Mouse (Mus musculus): ENCODE measurements around the gene Atg7. TPM values are rescaled to one million over a fixed set of nuclear protein-coding genes. Genes with fewer than 3 reads are reported as not detected.

The Atg7 gene
- total and polyA plus RNA-seq, 2 experiments from 2014 or later, result 16.6 to 17.5 TPM

DNA sequence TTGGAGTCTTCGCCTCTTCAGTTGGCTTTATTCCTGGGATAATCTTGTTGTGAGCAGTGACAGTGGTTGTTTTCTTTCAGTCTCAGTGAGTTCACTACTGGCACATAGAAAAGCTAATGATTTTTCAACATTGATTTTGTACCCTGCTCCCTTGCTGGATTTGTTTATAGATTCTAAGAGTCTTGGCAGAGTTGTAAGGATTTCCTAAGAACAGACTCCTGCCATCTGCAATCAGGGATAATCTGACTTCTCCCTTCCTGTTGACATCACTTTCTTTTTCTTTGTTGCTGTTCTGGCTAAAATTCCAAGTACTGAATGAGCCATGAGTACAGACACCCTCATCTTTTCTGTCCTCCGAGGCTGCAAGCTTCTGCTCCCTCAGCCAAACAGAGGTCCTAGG, 20.8 kb downstream of the Atg7 start:
- no peak overlapping the region for H3K27ac ChIP-seq
- WGBS, result 76% methylated on average over 2 of the region's 2 CpGs
- no peak for ATAC-seq

DNA sequence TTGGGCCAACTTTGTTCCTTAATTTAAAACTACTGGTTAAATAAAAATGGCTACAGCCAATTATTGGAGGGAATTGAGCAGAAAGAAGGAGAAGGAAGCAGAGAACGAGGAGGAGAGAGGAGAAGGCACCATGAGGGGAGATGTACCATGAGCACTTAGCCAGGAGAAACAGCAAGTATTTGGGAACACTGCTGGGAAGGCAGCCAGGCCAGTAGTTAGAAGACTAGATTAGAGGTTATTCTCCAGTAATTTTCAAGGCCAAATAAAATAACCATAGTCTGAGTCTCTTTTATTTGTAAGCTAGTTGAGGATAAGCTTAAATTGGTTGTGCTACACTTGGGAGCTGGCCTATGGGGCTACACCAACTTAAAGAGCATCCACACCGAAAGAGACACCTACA, 21.8 kb downstream of the Atg7 start:
- ATAC-seq, result no peak
- H3K9me3 ChIP-seq (ENCODE audit: low read length), result no peaks in the 10 kb centered on the region
- no peak for TF ChIP-seq CTCF (IDR thresholded peaks at IDR 0.05; ENCODE audit: low read depth)
- H3K4me1 ChIP-seq (ENCODE audit: insufficient read depth, low read length), result no peaks in the 10 kb centered on the region
- H3K9ac ChIP-seq (replicated peaks; ENCODE audit: low read length), result no peak overlapping the region
- no peak overlapping the region for H3K4me3 ChIP-seq (ENCODE audit: low read length)
- WGBS, result 87% methylated on average over 2 of the region's 2 CpGs
- H3K4me2 ChIP-seq (ENCODE audit: low read depth, low read length), result no peak overlapping the region
- no peak for DNase-seq (ENCODE audit: low spot score)
- H3K27me3 ChIP-seq (ENCODE audit: insufficient read depth, low read length), result no peaks in the 10 kb centered on the region
- no peaks in the 10 kb centered on the region for H3K36me3 ChIP-seq (ENCODE audit: insufficient read depth, low read length)
- no peak overlapping the region for H3K27ac ChIP-seq

More for the DNA sequence above, 20.8 kb downstream of the Atg7 start:
- no peak overlapping the region for H3K9ac ChIP-seq (replicated peaks; ENCODE audit: low read length)
- H3K27me3 ChIP-seq (ENCODE audit: insufficient read depth, low read length), result no peaks in the 10 kb centered on the region
- TF ChIP-seq CTCF (IDR thresholded peaks at IDR 0.05; ENCODE audit: low read depth), result no peak
- no peak overlapping the region for H3K4me2 ChIP-seq (ENCODE audit: low read depth, low read length)
- no peaks in the 10 kb centered on the region for H3K36me3 ChIP-seq (ENCODE audit: insufficient read depth, low read length)
- no peak overlapping the region for H3K4me3 ChIP-seq (ENCODE audit: low read length)
- DNase-seq (ENCODE audit: low spot score), result no peak
- H3K4me1 ChIP-seq (ENCODE audit: insufficient read depth, low read length), result no peaks in the 10 kb centered on the region
- H3K9me3 ChIP-seq (ENCODE audit: low read length), result no peaks in the 10 kb centered on the region

GRCm38 (mm10) chr6:114667518-114667917, 24.6 kb downstream of the Atg7 start:
- H3K9ac ChIP-seq (replicated peaks; ENCODE audit: low read length), result no peak overlapping the region
- no peak overlapping the region for H3K4me3 ChIP-seq (ENCODE audit: low read length)
- no peak overlapping the region for H3K27ac ChIP-seq
- DNase-seq (ENCODE audit: low spot score) (no peak), ATAC-seq (no peak)
- TF ChIP-seq CTCF (IDR thresholded peaks at IDR 0.05; ENCODE audit: low read depth), result no peak
- H3K4me1 ChIP-seq (ENCODE audit: insufficient read depth, low read length), result no peaks in the 10 kb centered on the region
- no peaks in the 10 kb centered on the region for H3K36me3 ChIP-seq (ENCODE audit: insufficient read depth, low read length)
- no peaks in the 10 kb centered on the region for H3K27me3 ChIP-seq (ENCODE audit: insufficient read depth, low read length)
- H3K9me3 ChIP-seq (ENCODE audit: low read length), result no peaks in the 10 kb centered on the region
- 93% methylated on average over 6 of the region's 6 CpGs for WGBS
- no peak overlapping the region for H3K4me2 ChIP-seq (ENCODE audit: low read depth, low read length)

DNA sequence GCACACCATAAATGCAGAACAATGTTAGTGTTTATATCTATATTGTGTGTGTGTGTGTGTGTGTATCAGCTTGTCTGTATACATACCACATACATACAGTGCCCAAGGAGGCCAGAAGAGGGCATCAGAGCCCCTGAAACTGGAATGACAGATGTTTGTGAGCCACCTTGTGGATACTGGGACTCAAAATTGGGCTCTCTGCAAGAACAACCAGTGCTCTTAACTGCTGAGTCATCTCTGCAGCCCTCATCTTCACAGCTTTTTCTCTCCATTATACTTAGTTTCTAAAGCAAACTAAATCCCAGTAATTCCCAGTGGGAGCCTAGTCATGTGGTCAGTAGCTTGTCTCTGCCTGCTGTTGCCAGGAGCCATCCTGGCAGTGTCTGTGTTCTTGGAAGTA, 31.9 kb downstream of the Atg7 start:
- no peaks in the 10 kb centered on the region for H3K4me1 ChIP-seq (ENCODE audit: insufficient read depth, low read length)

GRCm38 (mm10) chr6:114676091-114676490, 33.2 kb downstream of the Atg7 start:
- no peak for DNase-seq (ENCODE audit: low spot score)
- TF ChIP-seq CTCF (IDR thresholded peaks at IDR 0.05; ENCODE audit: low read depth), result no peak
- WGBS, result 58% methylated on average over 5 of the region's 5 CpGs
- no peak overlapping the region for H3K27ac ChIP-seq
- no peak overlapping the region for H3K4me2 ChIP-seq (ENCODE audit: low read depth, low read length)
- H3K27me3 ChIP-seq (ENCODE audit: insufficient read depth, low read length), result no peaks in the 10 kb centered on the region
- H3K9me3 ChIP-seq (ENCODE audit: low read length), result no peaks in the 10 kb centered on the region
- H3K4me1 ChIP-seq (ENCODE audit: insufficient read depth, low read length), result no peaks in the 10 kb centered on the region
- no peak overlapping the region for H3K4me3 ChIP-seq (ENCODE audit: low read length)
- H3K36me3 ChIP-seq (ENCODE audit: insufficient read depth, low read length), result no peaks in the 10 kb centered on the region
- no peak for ATAC-seq
- no peak overlapping the region for H3K9ac ChIP-seq (replicated peaks; ENCODE audit: low read length)

More for the DNA sequence above, 31.9 kb downstream of the Atg7 start:
- H3K27me3 ChIP-seq (ENCODE audit: insufficient read depth, low read length), result no peaks in the 10 kb centered on the region
- no peaks in the 10 kb centered on the region for H3K36me3 ChIP-seq (ENCODE audit: insufficient read depth, low read length)
- no peak for DNase-seq (ENCODE audit: low spot score)
- no peak overlapping the region for H3K4me2 ChIP-seq (ENCODE audit: low read depth, low read length)
- TF ChIP-seq CTCF (IDR thresholded peaks at IDR 0.05; ENCODE audit: low read depth), result no peak; the same call in 1 of the 2 replicates
- no peak overlapping the region for H3K4me3 ChIP-seq (ENCODE audit: low read length)
- no peak overlapping the region for H3K9ac ChIP-seq (replicated peaks; ENCODE audit: low read length)
- no peaks in the 10 kb centered on the region for H3K9me3 ChIP-seq (ENCODE audit: low read length)
- no peak overlapping the region for H3K27ac ChIP-seq
- ATAC-seq, result no peak

- Histone ChIP-seq H3K9me3 (ENCODE audit: low read length) (no peaks in the 10 kb centered on the region), H3K4me2 (ENCODE audit: low read depth, low read length) (no peak overlapping the region), H3K27me3 (ENCODE audit: insufficient read depth, low read length) (no peaks in the 10 kb centered on the region), H3K4me3 (ENCODE audit: low read length) (no peak overlapping the region), H3K4me1 (ENCODE audit: insufficient read depth, low read length) (no peaks in the 10 kb centered on the region), H3K9ac (replicated peaks; ENCODE audit: low read length) (no peak overlapping the region), H3K27ac (no peak overlapping the region), H3K36me3 (ENCODE audit: insufficient read depth, low read length) (no peaks in the 10 kb centered on the region)
- 48% methylated on average over 9 of the region's 9 CpGs for WGBS
- DNase-seq (ENCODE audit: low spot score), result no peak
- TF ChIP-seq CTCF (IDR thresholded peaks at IDR 0.05; ENCODE audit: low read depth), result no peak
- no peak for ATAC-seq
Measured at GRCm38 (mm10) chr6:114682092-114682711, 39.3 kb downstream of the Atg7 start.

- Histone ChIP-seq H3K27ac (no peak overlapping the region), H3K4me2 (ENCODE audit: low read depth, low read length) (no peak overlapping the region), H3K4me3 (ENCODE audit: low read length) (no peak overlapping the region), H3K9ac (replicated peaks; ENCODE audit: low read length) (no peak overlapping the region), H3K27me3 (ENCODE audit: insufficient read depth, low read length) (no peaks in the 10 kb centered on the region), H3K9me3 (ENCODE audit: low read length) (no peaks in the 10 kb centered on the region), H3K36me3 (ENCODE audit: insufficient read depth, low read length) (no peaks in the 10 kb centered on the region), H3K4me1 (ENCODE audit: insufficient read depth, low read length) (no peaks in the 10 kb centered on the region)
- WGBS, result 78% methylated on average over 1 of the region's 1 CpGs
- no peak for DNase-seq (ENCODE audit: low spot score)
- TF ChIP-seq CTCF (IDR thresholded peaks at IDR 0.05; ENCODE audit: low read depth), result peak; percentile 54
- ATAC-seq, result no peak
Measured at GRCm38 (mm10) chr6:114683741-114684140, 40.8 kb downstream of the Atg7 start.

All from hindbrain, postnatal 0 days (tissue).